Mouse (Mus musculus): ENCODE measurements around the gene Nsrp1. TPM values are rescaled to one million over a fixed set of nuclear protein-coding genes. Genes with fewer than 3 reads are reported as not detected.

The Nsrp1 gene
- total and polyA plus RNA-seq, 3 experiments = 0.29 to 28.1 (median 20.0) TPM

Small RNAs within 50 kb of the gene (microRNA-seq; reads per million reads assigned to microRNA genes)
- gene Mir423 = 3,066 to 4,255 reads per million in 2 experiments

Other genes with a start within 250 kb of the Nsrp1 start
- 10 to 100 TPM; 34.0 to 37.4 TPM for gene Cpd, start 231.4 kb downstream of the Nsrp1 start, total RNA-seq (2021)
- 14.1 and 15.1 TPM in 2 replicates for gene Cpd, start 231.4 kb downstream of the Nsrp1 start, polyA plus RNA-seq (2012; rRNA removed)
- gene Tmigd1, start 176.3 kb downstream of the Nsrp1 start, total RNA-seq (2021) = under 1 TPM; 0.41 to 0.63 TPM
- gene Tmigd1, start 176.3 kb downstream of the Nsrp1 start, polyA plus RNA-seq (2012; rRNA removed) = not detected in 2 replicates
- 10 to 100 TPM; 40.5 to 58.2 TPM for gene Blmh, start 153.6 kb downstream of the Nsrp1 start, total RNA-seq (2021)
- gene Blmh, start 153.6 kb downstream of the Nsrp1 start, polyA plus RNA-seq (2012; rRNA removed) = 3.4 and 3.8 TPM in 2 replicates
- 10 to 100 TPM; 46.6 to 50.2 TPM for gene Slc6a4, start 79.8 kb downstream of the Nsrp1 start, total RNA-seq (2021)
- 15.9 and 18.3 TPM in 2 replicates for gene Slc6a4, start 79.8 kb downstream of the Nsrp1 start, polyA plus RNA-seq (2012; rRNA removed)
- gene Efcab5, start 110.5 kb upstream of the Nsrp1 start, total RNA-seq (2021) = under 1 TPM; 0.20 to 0.66 TPM
- 0.07 and 0.08 TPM in 2 replicates for gene Efcab5, start 110.5 kb upstream of the Nsrp1 start, polyA plus RNA-seq (2012; rRNA removed)
- gene Ssh2, start 137.9 kb upstream of the Nsrp1 start, total RNA-seq (2021) = 10 to 100 TPM; 18.3 to 18.9 TPM
- gene Ssh2, start 137.9 kb upstream of the Nsrp1 start, polyA plus RNA-seq (2012; rRNA removed) = 4.1 and 4.2 TPM in 2 replicates